ENCODE assay signal across 19 mouse cellular contexts in the genomic region with DNA sequence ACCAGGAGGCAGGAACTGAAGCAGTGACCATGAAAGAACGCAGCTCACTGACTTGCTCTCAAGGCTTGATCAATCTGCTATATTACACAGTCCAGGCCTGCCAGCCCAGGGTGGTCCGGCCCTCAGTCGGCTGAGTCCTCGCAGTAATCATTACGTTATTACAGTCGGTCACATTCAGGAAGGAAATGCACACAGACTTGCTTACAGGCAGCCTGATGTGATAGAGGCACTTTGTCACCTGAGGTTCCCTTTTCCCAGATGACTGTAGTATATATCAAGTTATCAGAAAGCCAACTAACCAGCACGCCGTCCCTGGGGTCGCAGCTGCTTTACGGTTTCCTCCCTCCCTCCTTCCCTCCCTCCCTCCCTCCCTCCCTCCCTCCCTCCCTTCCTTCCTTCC. TPM values are rescaled to one million over a fixed set of nuclear protein-coding genes. Genes with fewer than 3 reads are reported as not detected.
A peak's percentile ranks its signal among the peaks of the same experiment; 100 is the strongest.
DNase-seq lines count a peak whose midpoint lies in the region; ATAC-seq and TF ChIP-seq lines count a peak whose summit lies in the region.
"Had no signal": no experiment of that assay in that cellular context is flagged by ENCODE, and none has a peak within 500 bp of the region (broad histone marks: within the 10 kb centered on the region; RNA-seq: fewer than 3 reads in every experiment).

No protein-coding gene starts in this region.

- no peaks in the 10 kb centered on the region for H3K27me3 ChIP-seq in liver, embryonic 12.5 days (replicated peaks)
- H3K27me3 ChIP-seq in small intestine, adult 2 months (ENCODE audit: control insufficient read depth, insufficient read depth, low read length), result no peaks in the 10 kb centered on the region
- H3K27me3 ChIP-seq in forebrain, embryonic 10.5 days (ENCODE audit: poor library complexity, severe bottlenecking), result no peaks in the 10 kb centered on the region
- H3K27me3 ChIP-seq in midbrain, embryonic 11.5 days (ENCODE audit: control insufficient read depth, insufficient read depth, low read length), result no peaks in the 10 kb centered on the region
- H3K27me3 ChIP-seq: heart, embryonic 12.5 days; kidney, embryonic 15.5 days; midbrain, embryonic 15.5 days had no signal

- 24% methylated on average over 10 of the region's 10 CpGs for WGBS in liver, embryonic 12.5 days (ENCODE audit: insufficient replicate concordance)
- 17% methylated on average over 9 of the region's 10 CpGs for WGBS in macrophage (ENCODE audit: missing documents)
- WGBS in small intestine, adult 2 months, result 65% methylated on average over 10 of the region's 10 CpGs
- WGBS in forebrain, embryonic 10.5 days, result 89% methylated on average over 10 of the region's 10 CpGs
- 93% methylated on average over 10 of the region's 10 CpGs for WGBS in midbrain, embryonic 11.5 days

- H3K9ac ChIP-seq in liver, embryonic 12.5 days, result no peak overlapping the region
- no peak overlapping the region for H3K9ac ChIP-seq in midbrain, embryonic 11.5 days (ENCODE audit: low read length)
- H3K9ac ChIP-seq: heart, embryonic 12.5 days; hindbrain, embryonic 14.5 days; kidney, embryonic 15.5 days; lung, embryonic 14.5 days; midbrain, embryonic 15.5 days had no signal

- no peak for TF ChIP-seq POLR2A in small intestine, adult 2 months (IDR thresholded peaks at IDR 0.05; ENCODE audit: low read depth, low read length)

- H3K27ac ChIP-seq in liver, embryonic 12.5 days, result peak overlapping the region; percentile 10; the same call in 1 of the 2 replicates
- H3K27ac ChIP-seq in macrophage, result peak overlapping the region; percentile 46
- peak overlapping the region; percentile 2; the same call in 1 of the 2 replicates for H3K27ac ChIP-seq in small intestine, adult 2 months (ENCODE audit: insufficient read depth, low read depth, low read length)
- no peak overlapping the region for H3K27ac ChIP-seq in forebrain, embryonic 10.5 days
- H3K27ac ChIP-seq in midbrain, embryonic 11.5 days (ENCODE audit: low read depth, low read length), result no peak overlapping the region
- H3K27ac ChIP-seq: hindbrain, embryonic 14.5 days; midbrain, embryonic 15.5 days had no signal

- no peak for ATAC-seq in liver, embryonic 12.5 days
- no peak for ATAC-seq in midbrain, embryonic 11.5 days (ENCODE audit: low FRiP score)
- ATAC-seq: intestine, embryonic 16.5 days; midbrain, embryonic 15.5 days had no signal

- DNase-seq in liver (no peak), MEL-GATA-1-ER (ENCODE audit: extremely low read depth, low read depth) (peak; percentile 73)
- no peak for DNase-seq in forebrain, embryonic 10.5 days (ENCODE audit: extremely low spot score, low spot score)
- DNase-seq in embryo, embryonic 10.5 days (ENCODE audit: low spot score), result no peak
- no peak for DNase-seq in midbrain, embryonic 11.5 days (ENCODE audit: low spot score, missing footprints)
- DNase-seq: adrenal gland, adult 2 months; cerebellum, adult 9-10 months; lung, embryonic 14.5 days; lung, postnatal 4 days; retina, postnatal 1 day had no signal

- H3K4me3 ChIP-seq in liver, embryonic 12.5 days, result no peak overlapping the region
- no peak overlapping the region for H3K4me3 ChIP-seq in macrophage (ENCODE audit: inconsistent target)
- no peak overlapping the region for H3K4me3 ChIP-seq in small intestine, adult 2 months (ENCODE audit: low read depth, low read length)
- H3K4me3 ChIP-seq in forebrain, embryonic 10.5 days, result no peak overlapping the region
- no peak overlapping the region for H3K4me3 ChIP-seq in midbrain, embryonic 11.5 days (ENCODE audit: low read depth, low read length)
- H3K4me3 ChIP-seq: heart, embryonic 12.5 days; kidney, embryonic 15.5 days; midbrain, embryonic 15.5 days had no signal

- no peaks in the 10 kb centered on the region for H3K9me3 ChIP-seq in liver, embryonic 12.5 days (replicated peaks)
- no peaks in the 10 kb centered on the region for H3K9me3 ChIP-seq in forebrain, embryonic 10.5 days
- no peaks in the 10 kb centered on the region for H3K9me3 ChIP-seq in midbrain, embryonic 11.5 days (ENCODE audit: control insufficient read depth, low read length)
- H3K9me3 ChIP-seq: heart, embryonic 12.5 days; kidney, embryonic 15.5 days; midbrain, embryonic 15.5 days had no signal

- no peak for TF ChIP-seq CTCF in small intestine, adult 2 months (IDR thresholded peaks at IDR 0.05; ENCODE audit: extremely low read depth, insufficient read length, insufficient replicate concordance, low read depth, low read length)

- H3K4me1 ChIP-seq in liver, embryonic 12.5 days, result peaks cover 98% of the 10 kb centered on the region
- H3K4me1 ChIP-seq in small intestine, adult 2 months (ENCODE audit: control insufficient read depth, insufficient read depth, insufficient read length, low read length), result peaks cover 23% of the 10 kb centered on the region
- peaks cover 67% of the 10 kb centered on the region for H3K4me1 ChIP-seq in forebrain, embryonic 10.5 days
- peaks cover 5% of the 10 kb centered on the region; the same call in 1 of the 2 replicates for H3K4me1 ChIP-seq in midbrain, embryonic 11.5 days (ENCODE audit: control insufficient read depth, insufficient read depth, low read length)

- H3K79me2 ChIP-seq in macrophage (ENCODE audit: inconsistent target), result peaks cover 100% of the 10 kb centered on the region

- H3K36me3 ChIP-seq in liver, embryonic 12.5 days, result peaks cover 19% of the 10 kb centered on the region
- no peaks in the 10 kb centered on the region for H3K36me3 ChIP-seq in macrophage (ENCODE audit: inconsistent target)
- no peaks in the 10 kb centered on the region; the same call in none of the 2 replicates for H3K36me3 ChIP-seq in small intestine, adult 2 months (ENCODE audit: control insufficient read depth, insufficient read depth, low read length)
- H3K36me3 ChIP-seq in forebrain, embryonic 10.5 days (replicated peaks), result peaks cover 72% of the 10 kb centered on the region
- peaks cover 2% of the 10 kb centered on the region; the same call in 1 of the 2 replicates for H3K36me3 ChIP-seq in midbrain, embryonic 11.5 days (ENCODE audit: control insufficient read depth, insufficient read depth, low read length)
- H3K36me3 ChIP-seq: heart, embryonic 12.5 days; midbrain, embryonic 15.5 days had no signal

- H3K4me2 ChIP-seq in liver, embryonic 12.5 days, result no peak overlapping the region
- H3K4me2 ChIP-seq in midbrain, embryonic 11.5 days, result no peak overlapping the region
- H3K4me2 ChIP-seq: heart, embryonic 12.5 days; hindbrain, embryonic 14.5 days; kidney, embryonic 15.5 days; lung, embryonic 14.5 days; midbrain, embryonic 15.5 days had no signal

RNA-seq across cellular contexts. Expression of a gene that starts 9.9 kb away (rescaled TPM):
- 96.9 and 99.4 TPM in 2 replicates for polyA plus RNA-seq in liver, embryonic 12.5 days (2016; fragmentation: Nextera tagmentation; extraction: Ambion mirVana)
- total RNA-seq in macrophage (2018; cell fraction: chromatin; rRNA removed), result 100 to 1,000 TPM in 14 of 26 experiments, 10 to 100 TPM in 12; 60.9 to 181 (median 103) TPM
- 100 to 1,000 TPM in 9 of 26 experiments, 10 to 100 TPM in 17; 64.9 to 127 (median 91.5) TPM for total RNA-seq in macrophage (2018; cell fraction: cytosol; rRNA removed)
- 100 to 1,000 TPM in 23 of 26 experiments, 10 to 100 TPM in 3; 88.9 to 183 (median 130) TPM for total RNA-seq in macrophage (2018; cell fraction: nucleus; rRNA removed)
- 41.2 to 100 TPM (median 69.4 TPM) in 3 replicates for polyA plus RNA-seq in macrophage (2018)
- 144 and 240 TPM in 2 replicates for polyA plus RNA-seq in small intestine, adult 2 months (2012; rRNA removed)
- polyA plus RNA-seq in forebrain, embryonic 10.5 days (2016; fragmentation: Nextera tagmentation; extraction: Ambion mirVana), result 207 and 227 TPM in 2 replicates
- polyA plus RNA-seq in midbrain, embryonic 11.5 days (2014; fragmentation: Nextera tagmentation; extraction: Ambion mirVana), result 148 and 170 TPM in 2 replicates

RNA-seq across cellular contexts. Expression of a gene that starts 29.2 kb away (rescaled TPM):
- polyA plus RNA-seq in liver, embryonic 12.5 days (2016; fragmentation: Nextera tagmentation; extraction: Ambion mirVana), result 12.2 TPM in 2 replicates
- total RNA-seq in macrophage (2018; cell fraction: chromatin; rRNA removed), result 10 to 100 TPM in 25 of 26 experiments, 1 to 10 TPM in 1; 4.4 to 84.1 (median 43.3) TPM
- total RNA-seq in macrophage (2018; cell fraction: cytosol; rRNA removed), result 10 to 100 TPM in 11 of 26 experiments, 1 to 10 TPM in 15; 3.4 to 15.5 (median 9.1) TPM
- 10 to 100 TPM in 25 of 26 experiments, 1 to 10 TPM in 1; 5.5 to 72.4 (median 31.5) TPM for total RNA-seq in macrophage (2018; cell fraction: nucleus; rRNA removed)
- polyA plus RNA-seq in macrophage (2018), result 6.6 to 13.4 TPM (median 7.9 TPM) in 3 replicates
- polyA plus RNA-seq in small intestine, adult 2 months (2012; rRNA removed), result 5.6 and 6.9 TPM in 2 replicates
- 22.9 and 24.0 TPM in 2 replicates for polyA plus RNA-seq in forebrain, embryonic 10.5 days (2016; fragmentation: Nextera tagmentation; extraction: Ambion mirVana)
- 17.2 and 18.5 TPM in 2 replicates for polyA plus RNA-seq in midbrain, embryonic 11.5 days (2014; fragmentation: Nextera tagmentation; extraction: Ambion mirVana)

RNA-seq across cellular contexts. Expression of a gene that starts 55.7 kb away (rescaled TPM):
- 0.31 and 0.37 TPM in 2 replicates for polyA plus RNA-seq in liver, embryonic 12.5 days (2016; fragmentation: Nextera tagmentation; extraction: Ambion mirVana)
- total RNA-seq in macrophage (2018; cell fraction: chromatin; rRNA removed), result under 1 TPM in 1 of 26 experiments, not detected in 25; 0.34 TPM
- under 1 TPM in 2 of 26 experiments, not detected in 24; 0.05 to 0.14 TPM for total RNA-seq in macrophage (2018; cell fraction: cytosol; rRNA removed)
- not detected for total RNA-seq in macrophage (2018; cell fraction: nucleus; rRNA removed)
- not detected in 3 replicates for polyA plus RNA-seq in macrophage (2018)
- polyA plus RNA-seq in small intestine, adult 2 months (2012; rRNA removed), result 0.38 and 2.6 TPM in 2 replicates
- polyA plus RNA-seq in forebrain, embryonic 10.5 days (2016; fragmentation: Nextera tagmentation; extraction: Ambion mirVana), result 0.87 and 0.95 TPM in 2 replicates
- polyA plus RNA-seq in midbrain, embryonic 11.5 days (2014; fragmentation: Nextera tagmentation; extraction: Ambion mirVana), result 0.14 and 0.57 TPM in 2 replicates
- total RNA-seq: gastrocnemius, adult 18-20 months had no signal

Comparison
In these comparisons a context has a peak if more than half of its experiments do, and no peak if none do; other contexts are left out.
1. H3K27ac ChIP-seq: peak in liver, embryonic 12.5 days (single experiment), macrophage (single experiment) and small intestine, adult 2 months (single experiment); none in forebrain, embryonic 10.5 days (single experiment) and midbrain, embryonic 11.5 days (single experiment).